Mouse (Mus musculus): ENCODE measurements around the gene Dppa1. TPM values are rescaled to one million over a fixed set of nuclear protein-coding genes. Genes with fewer than 3 reads are reported as not detected.

Gene Dppa1
- polyA plus RNA-seq, 1 experiment from 2014 or later = not detected

- Histone ChIP-seq H3K9ac (ENCODE audit: low read length) (no peak within 1 kb of the TSS), H3K36me3 (ENCODE audit: control insufficient read depth, insufficient read depth, low read length) (no peaks in the 10 kb centered on the region), H3K4me1 (ENCODE audit: control insufficient read depth, insufficient read depth, low read length) (no peaks in the 10 kb centered on the region), H3K27me3 (ENCODE audit: control insufficient read depth, insufficient read depth, low read length) (no peaks in the 10 kb centered on the region), H3K9me3 (ENCODE audit: control insufficient read depth, low read length) (no peaks in the 10 kb centered on the region), H3K27ac (replicated peaks; ENCODE audit: low read depth, low read length) (no peak within 1 kb of the TSS), H3K4me2 (ENCODE audit: low read depth, severe bottlenecking) (no peak within 1 kb of the TSS), H3K4me3 (ENCODE audit: low read depth, low read length) (no peak within 1 kb of the TSS)
- 70% methylated on average over 1 of the region's 1 CpGs for WGBS
- no peak for ATAC-seq (ENCODE audit: insufficient number of reproducible peaks, low FRiP score, low TSS enrichment, low read depth)
- DNase-seq (ENCODE audit: low spot score) = no peak
Observed at GRCm38 (mm10) chr11:46571327-46571726, 57.7 kb downstream of the Dppa1 start, which contains the start of gene BC053393. Gene BC053393, plus strand, starts transcription at chr11:46571536.

- no peak overlapping the region for H3K4me2 ChIP-seq (ENCODE audit: low read depth, severe bottlenecking)
- no peak for DNase-seq (ENCODE audit: low spot score)
- WGBS = 81% methylated on average over 1 of the region's 1 CpGs
- no peaks in the 10 kb centered on the region for H3K9me3 ChIP-seq (ENCODE audit: control insufficient read depth, low read length)
- no peak for ATAC-seq (ENCODE audit: insufficient number of reproducible peaks, low FRiP score, low TSS enrichment, low read depth)
- H3K27me3 ChIP-seq (ENCODE audit: control insufficient read depth, insufficient read depth, low read length) = no peaks in the 10 kb centered on the region
- H3K36me3 ChIP-seq (ENCODE audit: control insufficient read depth, insufficient read depth, low read length) = no peaks in the 10 kb centered on the region
- H3K4me1 ChIP-seq (ENCODE audit: control insufficient read depth, insufficient read depth, low read length) = no peaks in the 10 kb centered on the region
- H3K27ac ChIP-seq (replicated peaks; ENCODE audit: low read depth, low read length) = no peak overlapping the region
- no peak overlapping the region for H3K4me3 ChIP-seq (ENCODE audit: low read depth, low read length)
- no peak overlapping the region for H3K9ac ChIP-seq (ENCODE audit: low read length)
Observed at GRCm38 (mm10) chr11:46569107-46569506, 60.0 kb downstream of the Dppa1 start.

GRCm38 (mm10) chr11:46565967-46566366, 63.1 kb downstream of the Dppa1 start:
- Histone ChIP-seq H3K4me3 (ENCODE audit: low read depth, low read length) (no peak overlapping the region), H3K9ac (ENCODE audit: low read length) (no peak overlapping the region), H3K27ac (replicated peaks; ENCODE audit: low read depth, low read length) (no peak overlapping the region), H3K4me2 (ENCODE audit: low read depth, severe bottlenecking) (no peak overlapping the region), H3K4me1 (ENCODE audit: control insufficient read depth, insufficient read depth, low read length) (no peaks in the 10 kb centered on the region), H3K36me3 (ENCODE audit: control insufficient read depth, insufficient read depth, low read length) (no peaks in the 10 kb centered on the region), H3K9me3 (ENCODE audit: control insufficient read depth, low read length) (no peaks in the 10 kb centered on the region), H3K27me3 (ENCODE audit: control insufficient read depth, insufficient read depth, low read length) (no peaks in the 10 kb centered on the region)
- ATAC-seq (ENCODE audit: insufficient number of reproducible peaks, low FRiP score, low TSS enrichment, low read depth) (no peak), DNase-seq (ENCODE audit: low spot score) (no peak)
- 95% methylated on average over 2 of the region's 2 CpGs for WGBS

- ATAC-seq (ENCODE audit: insufficient number of reproducible peaks, low FRiP score, low TSS enrichment, low read depth) (no peak), DNase-seq (ENCODE audit: low spot score) (no peak)
- H3K9ac ChIP-seq (ENCODE audit: low read length) = no peak overlapping the region
- no peaks in the 10 kb centered on the region for H3K27me3 ChIP-seq (ENCODE audit: control insufficient read depth, insufficient read depth, low read length)
- H3K27ac ChIP-seq (replicated peaks; ENCODE audit: low read depth, low read length) = no peak overlapping the region
- WGBS = 71% methylated on average over 1 of the region's 1 CpGs
- H3K4me2 ChIP-seq (ENCODE audit: low read depth, severe bottlenecking) = no peak overlapping the region
- no peak overlapping the region for H3K4me3 ChIP-seq (ENCODE audit: low read depth, low read length)
- H3K4me1 ChIP-seq (ENCODE audit: control insufficient read depth, insufficient read depth, low read length) = no peaks in the 10 kb centered on the region
- no peaks in the 10 kb centered on the region for H3K36me3 ChIP-seq (ENCODE audit: control insufficient read depth, insufficient read depth, low read length)
- H3K9me3 ChIP-seq (ENCODE audit: control insufficient read depth, low read length) = no peaks in the 10 kb centered on the region
Observed at GRCm38 (mm10) chr11:46564671-46565070, 64.4 kb downstream of the Dppa1 start.

GRCm38 (mm10) chr11:46561096-46561495, 68.0 kb downstream of the Dppa1 start:
- Histone ChIP-seq H3K9me3 (ENCODE audit: control insufficient read depth, low read length) (no peaks in the 10 kb centered on the region), H3K36me3 (ENCODE audit: control insufficient read depth, insufficient read depth, low read length) (no peaks in the 10 kb centered on the region), H3K9ac (ENCODE audit: low read length) (no peak overlapping the region), H3K27me3 (ENCODE audit: control insufficient read depth, insufficient read depth, low read length) (no peaks in the 10 kb centered on the region), H3K4me3 (ENCODE audit: low read depth, low read length) (no peak overlapping the region), H3K27ac (replicated peaks; ENCODE audit: low read depth, low read length) (no peak overlapping the region), H3K4me1 (ENCODE audit: control insufficient read depth, insufficient read depth, low read length) (no peaks in the 10 kb centered on the region), H3K4me2 (ENCODE audit: low read depth, severe bottlenecking) (no peak overlapping the region)
- no peak for ATAC-seq (ENCODE audit: insufficient number of reproducible peaks, low FRiP score, low TSS enrichment, low read depth)
- DNase-seq (ENCODE audit: low spot score) = no peak
- 79% methylated on average over 4 of the region's 4 CpGs for WGBS

Other genes starting within 250 kb of the Dppa1 start
- gene Itk, start 239.7 kb downstream of the Dppa1 start, polyA plus RNA-seq (2014; fragmentation: Nextera tagmentation; extraction: Ambion mirVana) = not detected in 2 replicates
- not detected in 2 replicates for gene Fam71b, start 232.7 kb downstream of the Dppa1 start, polyA plus RNA-seq (2014; fragmentation: Nextera tagmentation; extraction: Ambion mirVana)
- gene Med7, start 192.3 kb downstream of the Dppa1 start, polyA plus RNA-seq (2014; fragmentation: Nextera tagmentation; extraction: Ambion mirVana) = 96.5 and 109 TPM in 2 replicates
- gene Havcr2, start 174.3 kb downstream of the Dppa1 start, polyA plus RNA-seq (2014; fragmentation: Nextera tagmentation; extraction: Ambion mirVana) = 0.16 TPM in 1 of 2 replicates, not detected in the other
- not detected in 2 replicates for gene Gm12169, start 105.0 kb downstream of the Dppa1 start, polyA plus RNA-seq (2014; fragmentation: Nextera tagmentation; extraction: Ambion mirVana)
- not detected in 2 replicates for gene BC053393, start 57.7 kb downstream of the Dppa1 start, polyA plus RNA-seq (2014; fragmentation: Nextera tagmentation; extraction: Ambion mirVana)
- 0.07 TPM in 1 of 2 replicates, not detected in the other for gene Timd2, start 77.8 kb upstream of the Dppa1 start, polyA plus RNA-seq (2014; fragmentation: Nextera tagmentation; extraction: Ambion mirVana)
- not detected in 2 replicates for gene Havcr1, start 105.8 kb upstream of the Dppa1 start, polyA plus RNA-seq (2014; fragmentation: Nextera tagmentation; extraction: Ambion mirVana)
- 0.11 and 0.31 TPM in 2 replicates for gene Timd4, start 181.5 kb upstream of the Dppa1 start, polyA plus RNA-seq (2014; fragmentation: Nextera tagmentation; extraction: Ambion mirVana)